Mouse (Mus musculus) fibroblast of lung, adult 2 months (primary cell): ENCODE data around the gene Vmn2r44.
"Not testable (repeated sequence)": the region's sequence is repeated elsewhere in the genome, so short reads cannot be mapped to it uniquely, and the experiment has no call there.

ENCODE experiments used
- DNase-seq: peaks from one replicate; pipeline ENCODE4 v3.0.0-alpha.2; 2011; ENCODE audit warnings: low read depth

Gene Vmn2r44

GRCm38 (mm10) chr7:8383233-8383632, at the start of gene Vmn2r44:
TSS of gene Vmn2r44 (minus strand) at chr7:8383333.
- DNase-seq, result not testable (repeated sequence)

GRCm38 (mm10) chr7:8357879-8358278, 25.3 kb downstream of the Vmn2r44 start:
- DNase-seq, result not testable (repeated sequence)
